Mouse (Mus musculus): Measurements from ENCODE around the gene Slc4a5. TPM values are rescaled to one million over a fixed set of nuclear protein-coding genes. Genes with fewer than 3 reads are reported as not detected.
A peak's percentile ranks its signal among the peaks of the same experiment; 100 is the strongest.
"Not testable (repeated sequence)": the region's sequence is repeated elsewhere in the genome, so short reads cannot be mapped to it uniquely, and the experiment has no call there.

The Slc4a5 gene
- polyA plus RNA-seq, 1 experiment from 2014 or later: 0.16 TPM

DNA sequence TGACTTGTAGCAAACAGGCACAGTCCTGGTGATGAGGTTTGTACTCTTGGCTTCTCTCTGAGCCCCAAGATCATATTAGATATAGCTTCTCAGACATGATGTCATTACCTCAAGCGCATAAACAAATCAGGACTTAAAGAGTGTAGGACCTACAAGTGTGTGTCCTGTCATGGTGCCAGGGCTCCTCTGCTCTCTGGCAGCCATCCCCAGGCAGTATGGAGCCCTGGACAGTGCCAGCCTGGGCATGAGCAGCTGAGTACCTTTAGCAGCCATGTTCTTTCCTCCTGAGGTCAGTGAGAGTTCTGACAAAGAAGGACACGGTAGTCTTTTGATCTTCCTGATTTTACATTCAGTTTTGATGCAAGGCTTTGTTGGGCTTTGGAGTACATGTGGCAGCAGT lies 123.3 kb downstream of the Slc4a5 start:
- ATAC-seq (ENCODE audit: insufficient number of reproducible peaks, insufficient read depth, low FRiP score, low read depth): no peak
- Histone ChIP-seq H3K36me3 (ENCODE audit: control insufficient read depth, insufficient read depth, low read length) (peaks cover 57% of the 10 kb centered on the region), H3K27me3 (ENCODE audit: control insufficient read depth, insufficient read depth, low read length) (no peaks in the 10 kb centered on the region), H3K9ac (ENCODE audit: low read length) (no peak overlapping the region), H3K4me2 (ENCODE audit: low read length) (no peak overlapping the region), H3K27ac (replicated peaks in 1 of 2; ENCODE audit: control insufficient read depth in 1 of 2, insufficient read depth in 1 of 2, low read depth in 2 of 2, low read length in 2 of 2) (no peak overlapping the region), H3K9me3 (ENCODE audit: control insufficient read depth, low read length) (no peaks in the 10 kb centered on the region), H3K4me1 (ENCODE audit: control insufficient read depth in 2 of 2, insufficient read depth in 2 of 2, low read length in 2 of 2) (no peaks in the 10 kb centered on the region), H3K4me3 (ENCODE audit: control insufficient read depth in 1 of 2, insufficient read depth in 1 of 2, low read depth in 1 of 2, low read length in 2 of 2) (no peak overlapping the region)
- 97% methylated on average over 2 of the region's 2 CpGs for WGBS

DNA sequence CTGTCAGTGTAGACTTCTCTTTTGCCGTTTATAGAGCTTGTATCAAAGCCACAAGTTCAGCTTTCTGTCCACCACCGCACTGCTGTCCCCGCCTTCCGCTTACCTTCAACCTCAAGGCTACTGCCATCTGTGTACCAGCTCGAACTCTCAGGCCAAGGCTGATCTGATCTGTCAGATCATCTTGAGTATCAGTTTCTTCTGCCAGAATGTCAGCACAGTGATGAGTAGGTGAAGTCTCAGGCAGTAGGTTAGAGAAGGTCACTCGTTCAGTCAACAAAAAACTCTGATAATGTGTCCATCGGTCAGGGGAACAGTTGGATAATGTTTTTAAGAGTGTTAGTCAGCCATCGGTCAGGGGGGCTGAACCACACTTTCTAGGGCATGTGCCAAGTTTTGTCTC lies 125.7 kb downstream of the Slc4a5 start:
- not testable (repeated sequence) for H3K4me3 ChIP-seq (ENCODE audit: control insufficient read depth in 1 of 2, insufficient read depth in 1 of 2, low read depth in 1 of 2, low read length in 2 of 2); ATAC-seq (ENCODE audit: insufficient number of reproducible peaks, insufficient read depth, low FRiP score, low read depth); H3K27ac ChIP-seq (replicated peaks in 1 of 2; ENCODE audit: control insufficient read depth in 1 of 2, insufficient read depth in 1 of 2, low read depth in 2 of 2, low read length in 2 of 2); H3K9ac ChIP-seq (ENCODE audit: low read length); H3K27me3 ChIP-seq (ENCODE audit: control insufficient read depth, insufficient read depth, low read length); H3K9me3 ChIP-seq (ENCODE audit: control insufficient read depth, low read length); H3K4me2 ChIP-seq (ENCODE audit: low read length); H3K4me1 ChIP-seq (ENCODE audit: control insufficient read depth in 2 of 2, insufficient read depth in 2 of 2, low read length in 2 of 2)
- H3K36me3 ChIP-seq (ENCODE audit: control insufficient read depth, insufficient read depth, low read length): peaks cover 34% of the 10 kb centered on the region
- WGBS: 81% methylated on average over 8 of the region's 8 CpGs

DNA sequence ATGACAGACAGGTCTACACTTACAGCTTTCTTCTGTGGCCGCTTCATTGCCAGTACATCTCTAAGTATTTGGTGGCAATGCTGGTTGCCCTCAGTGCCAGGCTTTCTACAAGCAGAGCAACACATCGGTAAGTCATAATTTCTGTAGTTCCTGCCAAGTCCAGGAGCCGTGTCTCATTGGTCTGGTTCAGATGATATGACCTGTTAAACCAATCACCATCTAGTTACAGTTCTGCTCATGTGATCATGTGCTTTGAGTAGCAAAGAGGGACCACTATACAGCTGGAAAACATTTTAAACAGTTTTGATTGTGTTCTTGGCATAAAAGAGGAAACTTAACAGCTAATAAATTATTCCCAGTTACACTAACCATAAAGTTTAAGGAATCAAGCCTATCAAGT lies 128.3 kb downstream of the Slc4a5 start:
- 86% methylated on average over 3 of the region's 3 CpGs for WGBS
- H3K4me3 ChIP-seq (ENCODE audit: control insufficient read depth in 1 of 2, insufficient read depth in 1 of 2, low read depth in 1 of 2, low read length in 2 of 2): no peak overlapping the region

DNA sequence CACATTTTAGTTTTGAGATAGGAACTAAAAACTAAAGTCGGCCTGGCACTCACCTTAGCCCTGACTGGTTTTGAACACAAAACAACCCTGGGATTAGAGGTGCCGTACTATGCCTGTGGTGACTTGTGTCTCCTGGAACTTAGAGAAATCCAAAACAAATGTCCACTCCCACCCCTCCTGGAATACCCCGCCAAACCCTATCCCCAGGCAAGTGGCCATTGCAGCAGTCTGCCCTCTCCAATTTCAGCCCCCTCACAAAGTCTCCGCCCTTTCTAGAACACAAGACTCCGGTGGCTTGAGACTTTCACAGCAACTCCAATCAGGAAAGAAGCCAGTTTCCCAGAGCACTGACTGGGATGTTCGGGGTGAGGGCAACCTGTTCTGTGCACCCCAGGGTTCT lies 129.2 kb downstream of the Slc4a5 start, which contains the start of gene Bola3:
Bola3 (plus strand) TSS at position 275 of the 400 bp plus-strand sequence.
- Histone ChIP-seq H3K9ac (ENCODE audit: low read length) (peak within 1 kb of the TSS; percentile 94), H3K36me3 (ENCODE audit: control insufficient read depth, insufficient read depth, low read length) (peaks cover 23% of the 10 kb centered on the region), H3K27ac (replicated peaks in 1 of 2; ENCODE audit: control insufficient read depth in 1 of 2, insufficient read depth in 1 of 2, low read depth in 2 of 2, low read length in 2 of 2) (peak within 1 kb of the TSS; percentile 53 to 73), H3K4me3 (ENCODE audit: control insufficient read depth in 1 of 2, insufficient read depth in 1 of 2, low read depth in 1 of 2, low read length in 2 of 2) (peak within 1 kb of the TSS; percentile 80 to 93), H3K4me2 (ENCODE audit: low read length) (peak within 1 kb of the TSS; percentile 76), H3K4me1 (ENCODE audit: control insufficient read depth in 2 of 2, insufficient read depth in 2 of 2, low read length in 2 of 2) (peaks cover 7 to 12% of the 10 kb centered on the region in 2 experiments), H3K27me3 (ENCODE audit: control insufficient read depth, insufficient read depth, low read length) (no peaks in the 10 kb centered on the region), H3K9me3 (ENCODE audit: control insufficient read depth, low read length) (no peaks in the 10 kb centered on the region)
- 31% methylated on average over 6 of the region's 6 CpGs for WGBS
- no peak; the same call in 1 of the 2 replicates for ATAC-seq (ENCODE audit: insufficient number of reproducible peaks, insufficient read depth, low FRiP score, low read depth)

More for the DNA sequence above, 128.3 kb downstream of the Slc4a5 start:
- H3K9me3 ChIP-seq (ENCODE audit: control insufficient read depth, low read length): no peaks in the 10 kb centered on the region
- H3K27me3 ChIP-seq (ENCODE audit: control insufficient read depth, insufficient read depth, low read length): no peaks in the 10 kb centered on the region
- H3K4me2 ChIP-seq (ENCODE audit: low read length): no peak overlapping the region
- peaks cover 7 to 12% of the 10 kb centered on the region in 2 experiments for H3K4me1 ChIP-seq (ENCODE audit: control insufficient read depth in 2 of 2, insufficient read depth in 2 of 2, low read length in 2 of 2)
- no peak overlapping the region for H3K27ac ChIP-seq (replicated peaks in 1 of 2; ENCODE audit: control insufficient read depth in 1 of 2, insufficient read depth in 1 of 2, low read depth in 2 of 2, low read length in 2 of 2)
- no peak for ATAC-seq (ENCODE audit: insufficient number of reproducible peaks, insufficient read depth, low FRiP score, low read depth)
- H3K36me3 ChIP-seq (ENCODE audit: control insufficient read depth, insufficient read depth, low read length): peaks cover 17% of the 10 kb centered on the region
- no peak overlapping the region for H3K9ac ChIP-seq (ENCODE audit: low read length)

DNA sequence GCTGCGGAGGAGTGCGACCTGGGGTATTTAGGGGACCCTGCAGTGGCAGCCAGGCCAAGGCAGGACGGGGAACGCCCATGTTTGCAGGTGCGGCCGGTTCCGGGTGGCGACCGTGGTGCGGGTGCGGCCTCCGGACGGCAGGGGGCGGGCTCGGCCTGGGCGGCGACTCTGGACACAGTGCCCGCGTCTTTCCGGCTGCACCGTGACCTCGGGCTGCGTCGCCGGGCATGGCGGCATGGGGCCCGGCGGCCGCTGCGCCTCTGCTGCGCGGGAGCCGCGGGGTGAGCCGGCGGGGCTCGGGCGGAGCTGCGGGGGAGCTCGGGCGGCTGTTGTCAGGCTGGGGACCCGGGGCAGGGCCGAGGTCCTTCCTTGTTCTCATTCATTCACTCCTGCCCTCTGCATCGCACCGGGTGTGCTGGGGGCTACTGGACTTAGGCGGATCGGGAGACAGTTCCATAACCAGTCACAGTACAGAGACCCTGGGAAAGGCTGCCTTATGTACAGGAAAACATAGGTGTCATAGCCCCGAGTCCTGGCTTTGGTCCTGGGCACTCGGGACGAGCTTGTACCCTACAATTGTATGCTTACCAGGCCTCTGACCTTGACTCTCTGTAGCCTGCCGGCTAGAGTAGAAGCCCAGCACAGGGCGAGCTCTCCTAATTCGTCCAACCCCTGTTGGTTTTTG lies 129.8 kb downstream of the Slc4a5 start:
- Histone ChIP-seq H3K9me3 (ENCODE audit: control insufficient read depth, low read length) (no peaks in the 10 kb centered on the region), H3K4me1 (ENCODE audit: control insufficient read depth in 2 of 2, insufficient read depth in 2 of 2, low read length in 2 of 2) (peaks cover 7 to 12% of the 10 kb centered on the region in 2 experiments), H3K4me2 (ENCODE audit: low read length) (peak overlapping the region; percentile 76), H3K36me3 (ENCODE audit: control insufficient read depth, insufficient read depth, low read length) (peaks cover 28% of the 10 kb centered on the region), H3K4me3 (ENCODE audit: control insufficient read depth in 1 of 2, insufficient read depth in 1 of 2, low read depth in 1 of 2, low read length in 2 of 2) (peak overlapping the region; percentile 80 to 93), H3K9ac (ENCODE audit: low read length) (peak overlapping the region; percentile 94), H3K27ac (replicated peaks in 1 of 2; ENCODE audit: control insufficient read depth in 1 of 2, insufficient read depth in 1 of 2, low read depth in 2 of 2, low read length in 2 of 2) (peak overlapping the region; percentile 53 to 73), H3K27me3 (ENCODE audit: control insufficient read depth, insufficient read depth, low read length) (no peaks in the 10 kb centered on the region)
- under 1% methylated on average over 40 of the region's 53 CpGs for WGBS
- ATAC-seq (ENCODE audit: insufficient number of reproducible peaks, insufficient read depth, low FRiP score, low read depth): peak; percentile 91

DNA sequence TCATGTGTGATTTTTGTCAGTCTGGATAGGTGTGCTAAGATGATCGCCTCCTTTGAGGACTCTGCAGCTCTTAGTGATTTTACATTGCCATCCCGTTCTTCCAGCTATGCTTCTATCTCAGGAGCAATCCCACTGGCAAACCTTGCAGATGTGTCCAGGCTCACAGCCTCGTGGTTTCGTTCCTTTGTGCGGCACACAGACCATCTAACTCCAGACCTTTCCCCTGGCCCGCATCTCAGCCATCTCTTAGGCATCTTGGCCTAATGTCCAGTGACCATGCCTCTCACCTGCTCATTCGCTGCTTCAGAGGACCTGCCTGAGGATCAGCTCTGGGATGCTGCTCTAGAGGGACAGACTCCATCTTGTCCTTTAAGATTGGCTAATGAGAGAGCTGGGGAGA lies 130.5 kb downstream of the Slc4a5 start:
- Histone ChIP-seq H3K4me3 (ENCODE audit: control insufficient read depth in 1 of 2, insufficient read depth in 1 of 2, low read depth in 1 of 2, low read length in 2 of 2) (peak overlapping the region; percentile 80 to 93), H3K4me2 (ENCODE audit: low read length) (peak overlapping the region; percentile 76), H3K4me1 (ENCODE audit: control insufficient read depth in 2 of 2, insufficient read depth in 2 of 2, low read length in 2 of 2) (peaks cover 7 to 12% of the 10 kb centered on the region in 2 experiments), H3K9ac (ENCODE audit: low read length) (peak overlapping the region; percentile 94), H3K9me3 (ENCODE audit: control insufficient read depth, low read length) (no peaks in the 10 kb centered on the region), H3K36me3 (ENCODE audit: control insufficient read depth, insufficient read depth, low read length) (peaks cover 36% of the 10 kb centered on the region), H3K27ac (replicated peaks in 1 of 2; ENCODE audit: control insufficient read depth in 1 of 2, insufficient read depth in 1 of 2, low read depth in 2 of 2, low read length in 2 of 2) (0 out of 4 replicates have a peak overlapping the region, but pooled peaks of 1 of the 2 experiments have one; percentile 53), H3K27me3 (ENCODE audit: control insufficient read depth, insufficient read depth, low read length) (no peaks in the 10 kb centered on the region)
- ATAC-seq (ENCODE audit: insufficient number of reproducible peaks, insufficient read depth, low FRiP score, low read depth): no peak
- 78% methylated on average over 7 of the region's 7 CpGs for WGBS

DNA sequence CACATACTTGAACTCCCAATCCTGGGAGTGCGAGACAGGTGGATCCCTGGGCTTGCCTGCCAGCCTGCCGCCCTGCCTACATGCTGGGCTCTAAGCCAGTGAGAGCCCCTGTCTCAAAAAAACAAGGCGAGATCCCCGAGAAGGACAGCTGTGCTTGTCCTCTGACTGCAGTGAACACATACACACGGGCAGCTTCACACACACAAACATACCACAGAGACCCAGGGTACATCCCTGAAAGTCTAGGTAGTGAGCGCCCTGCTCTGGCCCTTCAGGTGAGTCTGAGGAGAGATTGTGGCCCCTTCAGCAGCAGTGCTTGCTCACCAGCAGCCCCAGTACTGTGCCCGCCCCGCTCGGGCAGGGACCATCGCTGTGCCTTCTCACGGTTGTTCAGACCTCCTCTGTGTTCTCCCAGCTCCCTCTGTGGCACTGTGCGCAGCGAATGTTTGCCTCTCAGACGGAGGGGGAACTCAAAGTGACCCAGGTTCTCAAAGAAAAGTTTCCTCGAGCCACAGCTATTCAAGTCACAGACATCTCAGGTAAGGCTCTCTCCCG lies 131.3 kb downstream of the Slc4a5 start:
- Histone ChIP-seq H3K36me3 (ENCODE audit: control insufficient read depth, insufficient read depth, low read length) (peaks cover 43% of the 10 kb centered on the region), H3K27ac (replicated peaks in 1 of 2; ENCODE audit: control insufficient read depth in 1 of 2, insufficient read depth in 1 of 2, low read depth in 2 of 2, low read length in 2 of 2) (no peak overlapping the region), H3K4me2 (ENCODE audit: low read length) (no peak overlapping the region), H3K9ac (ENCODE audit: low read length) (no peak overlapping the region), H3K9me3 (ENCODE audit: control insufficient read depth, low read length) (no peaks in the 10 kb centered on the region), H3K27me3 (ENCODE audit: control insufficient read depth, insufficient read depth, low read length) (no peaks in the 10 kb centered on the region), H3K4me3 (ENCODE audit: control insufficient read depth in 1 of 2, insufficient read depth in 1 of 2, low read depth in 1 of 2, low read length in 2 of 2) (no peak overlapping the region), H3K4me1 (ENCODE audit: control insufficient read depth in 2 of 2, insufficient read depth in 2 of 2, low read length in 2 of 2) (peaks cover 7 to 12% of the 10 kb centered on the region in 2 experiments)
- WGBS: 87% methylated on average over 16 of the region's 16 CpGs
- no peak for ATAC-seq (ENCODE audit: insufficient number of reproducible peaks, insufficient read depth, low FRiP score, low read depth)
